Mouse (Mus musculus) layer of hippocampus, adult 11-12 months (tissue): ENCODE data around the gene Pde10a.
A peak's percentile ranks its signal among the peaks of the same experiment; 100 is the strongest.

ENCODE experiments used
- DNase-seq: peaks from one replicate; pipeline ENCODE4 v3.0.0; 2022; ENCODE audit warnings: low spot score

Pde10a gene

GRCm38 (mm10) chr17:8801083-8801854 lies 276.1 kb downstream of the Pde10a start:
- DNase-seq, result peak; percentile 58

- no peak for DNase-seq
Measured at GRCm38 (mm10) chr17:8801855-8802104, 276.6 kb downstream of the Pde10a start.

- no peak for DNase-seq
Measured at GRCm38 (mm10) chr17:8802161-8802888, 277.2 kb downstream of the Pde10a start.

GRCm38 (mm10) chr17:8802889-8803799 lies 278.0 kb downstream of the Pde10a start:
- DNase-seq, result no peak

- DNase-seq, result no peak
Measured at GRCm38 (mm10) chr17:8807345-8807744, 282.2 kb downstream of the Pde10a start.

- no peak for DNase-seq
Measured at GRCm38 (mm10) chr17:8809771-8810170, 284.6 kb downstream of the Pde10a start.

- DNase-seq, result no peak
Measured at GRCm38 (mm10) chr17:8810201-8810600, 285.0 kb downstream of the Pde10a start.

GRCm38 (mm10) chr17:8812228-8812865 lies 287.2 kb downstream of the Pde10a start:
- no peak for DNase-seq

- no peak for DNase-seq
Measured at GRCm38 (mm10) chr17:8813773-8814491, 288.8 kb downstream of the Pde10a start.

GRCm38 (mm10) chr17:8815376-8815775 lies 290.2 kb downstream of the Pde10a start:
- DNase-seq, result no peak

- DNase-seq, result no peak
Measured at GRCm38 (mm10) chr17:8815864-8816263, 290.7 kb downstream of the Pde10a start.

- no peak for DNase-seq
Measured at GRCm38 (mm10) chr17:8818675-8819074, 293.5 kb downstream of the Pde10a start.

GRCm38 (mm10) chr17:8823548-8823947 lies 298.4 kb downstream of the Pde10a start:
- DNase-seq, result peak; percentile 40

- DNase-seq, result peak; percentile 35
Measured at GRCm38 (mm10) chr17:8827204-8827603, 302.0 kb downstream of the Pde10a start.

- DNase-seq, result no peak
Measured at GRCm38 (mm10) chr17:8831001-8831400, 305.8 kb downstream of the Pde10a start.

- no peak for DNase-seq
Measured at GRCm38 (mm10) chr17:8836292-8836691, 311.1 kb downstream of the Pde10a start.

GRCm38 (mm10) chr17:8838252-8838651 lies 313.1 kb downstream of the Pde10a start:
- no peak for DNase-seq

GRCm38 (mm10) chr17:8839237-8840011 lies 314.3 kb downstream of the Pde10a start:
- no peak for DNase-seq

- no peak for DNase-seq
Measured at GRCm38 (mm10) chr17:8841094-8841493, 315.9 kb downstream of the Pde10a start.

- no peak for DNase-seq
Measured at GRCm38 (mm10) chr17:8841897-8842540, 316.8 kb downstream of the Pde10a start.
